Mouse (Mus musculus) spleen, postnatal 10 days (tissue): ENCODE measurements at regions not wholly inside any gene's neighbourhood (a gene's known extent, or its start where the extent isn't known, plus 50 kb on each side); places are given as distances from the start of the nearest gene placed in this dataset.

Experiments
- DNase-seq, 2 experiments: peaks; one replicate each; pipeline ENCODE4 v3.0.0; 2021 to 2022; ENCODE audit warnings: low spot score in 2 of 2

GRCm38 (mm10) chr12:16140511-16141110, 323.9 kb upstream of the Trib2 start:
- no peak for DNase-seq

- no peak for DNase-seq
These were observed 322.4 kb upstream of the Trib2 start for GRCm38 (mm10) chr12:16139152-16139551.

GRCm38 (mm10) chr12:16137801-16138200, 321.1 kb upstream of the Trib2 start:
- DNase-seq: no peak

GRCm38 (mm10) chr12:16136214-16136671, 319.5 kb upstream of the Trib2 start:
- DNase-seq: peak in 1 of 2 experiments; percentile 57

- peak in 1 of 2 experiments; percentile 32 for DNase-seq
These were observed 319.0 kb upstream of the Trib2 start for GRCm38 (mm10) chr12:16135602-16136213.

- DNase-seq: no peak
These were observed 317.7 kb upstream of the Trib2 start for GRCm38 (mm10) chr12:16134446-16134845.

GRCm38 (mm10) chr12:16133253-16133652, 316.5 kb upstream of the Trib2 start:
- peak in 1 of 2 experiments; percentile 53 for DNase-seq

GRCm38 (mm10) chr12:16131740-16132077, 315.0 kb upstream of the Trib2 start:
- no peak for DNase-seq

GRCm38 (mm10) chr12:16131028-16131739, 314.5 kb upstream of the Trib2 start:
- DNase-seq: no peak

GRCm38 (mm10) chr12:16130605-16131004, 313.9 kb upstream of the Trib2 start:
- DNase-seq: no peak

- DNase-seq: no peak
These were observed 313.2 kb upstream of the Trib2 start for GRCm38 (mm10) chr12:16129923-16130322.

GRCm38 (mm10) chr12:16129243-16129642, 312.5 kb upstream of the Trib2 start:
- no peak for DNase-seq

GRCm38 (mm10) chr12:16124906-16125305, 308.2 kb upstream of the Trib2 start:
- DNase-seq: no peak

- DNase-seq: no peak
These were observed 305.8 kb upstream of the Trib2 start for GRCm38 (mm10) chr12:16122353-16123127.

GRCm38 (mm10) chr12:16121787-16122186, 305.1 kb upstream of the Trib2 start:
- DNase-seq: no peak

- DNase-seq: no peak
These were observed 302.0 kb upstream of the Trib2 start for GRCm38 (mm10) chr12:16118710-16119109.

GRCm38 (mm10) chr12:16106946-16107345, 290.2 kb upstream of the Trib2 start:
- no peak for DNase-seq

GRCm38 (mm10) chr12:16098840-16099239, 282.1 kb upstream of the Trib2 start:
- no peak for DNase-seq

- no peak for DNase-seq
These were observed 275.9 kb upstream of the Trib2 start for GRCm38 (mm10) chr12:16092643-16093042.

- DNase-seq: no peak
These were observed 274.6 kb upstream of the Trib2 start for GRCm38 (mm10) chr12:16091336-16091735.

GRCm38 (mm10) chr12:16083176-16083575, 266.5 kb upstream of the Trib2 start:
- DNase-seq: no peak

GRCm38 (mm10) chr12:16077215-16077614, 260.5 kb upstream of the Trib2 start:
- no peak for DNase-seq
